Mouse (Mus musculus): Measurements from ENCODE around the gene Aif1l. TPM values are rescaled to one million over a fixed set of nuclear protein-coding genes. Genes with fewer than 3 reads are reported as not detected.

The Aif1l gene
- total RNA-seq, 2 experiments from 2014 or later, result 6.1 to 6.6 TPM

GRCm38 (mm10) chr2:31996060-31996459, 46.1 kb downstream of the Aif1l start:
- DNase-seq (ENCODE audit: low spot score), result no peak
- intact Hi-C loops (cut with DNase I), result no loop called here

DNA sequence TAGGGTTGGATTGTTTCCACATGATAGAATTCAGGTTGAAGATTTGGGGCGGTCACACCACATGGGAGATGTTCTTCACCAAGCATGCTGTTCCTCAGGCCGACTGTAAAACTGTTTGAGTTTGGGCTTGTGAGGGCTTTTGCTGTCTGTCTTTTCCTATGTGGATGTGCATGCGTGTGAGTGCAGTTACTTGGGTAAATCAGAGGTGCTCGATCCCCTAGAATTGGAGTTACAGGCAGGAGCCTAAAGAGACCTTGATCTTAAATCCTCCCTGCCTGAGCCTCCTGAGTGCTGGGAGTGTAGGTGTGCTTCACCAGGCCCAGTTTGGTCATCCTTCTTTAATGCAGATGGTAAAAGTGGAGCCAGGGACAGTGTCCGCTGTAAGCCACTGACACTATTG, 47.6 kb downstream of the Aif1l start:
- intact Hi-C loops (cut with DNase I), result no loop called here
- DNase-seq (ENCODE audit: low spot score), result no peak

DNA sequence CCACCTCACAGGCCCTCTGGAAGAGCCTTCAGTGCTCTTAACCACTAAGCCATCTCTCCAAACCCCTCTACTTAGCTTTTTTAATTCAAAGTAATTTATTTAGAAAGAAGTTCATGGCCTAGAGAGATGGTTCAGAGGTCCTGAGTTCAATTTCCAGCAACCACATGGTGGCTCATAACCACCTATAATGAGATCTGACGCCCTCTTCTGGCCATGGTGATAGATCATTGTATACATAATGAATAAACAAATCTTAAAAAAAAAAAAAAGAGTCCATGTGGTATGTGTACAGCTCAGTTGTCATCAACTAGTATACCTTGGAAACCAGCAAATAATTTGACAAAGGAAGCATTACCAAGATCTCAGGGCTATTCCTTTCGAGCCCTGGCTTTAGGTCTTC, 48.5 kb downstream of the Aif1l start:
- intact Hi-C loops (cut with DNase I), result no loop called here
- no peak for DNase-seq (ENCODE audit: low spot score)

GRCm38 (mm10) chr2:32008311-32008710, 58.4 kb downstream of the Aif1l start:
- no peak for DNase-seq (ENCODE audit: low spot score)
- intact Hi-C loops (cut with DNase I), result no loop called here

- intact Hi-C loops (cut with DNase I), result no loop called here
- DNase-seq (ENCODE audit: low spot score), result no peak
Observed at GRCm38 (mm10) chr2:32008716-32009115, 58.8 kb downstream of the Aif1l start.

- DNase-seq (ENCODE audit: low spot score), result no peak
- intact Hi-C loops (cut with DNase I), result no loop called here
Observed at GRCm38 (mm10) chr2:32019704-32020103, 69.8 kb downstream of the Aif1l start.

DNA sequence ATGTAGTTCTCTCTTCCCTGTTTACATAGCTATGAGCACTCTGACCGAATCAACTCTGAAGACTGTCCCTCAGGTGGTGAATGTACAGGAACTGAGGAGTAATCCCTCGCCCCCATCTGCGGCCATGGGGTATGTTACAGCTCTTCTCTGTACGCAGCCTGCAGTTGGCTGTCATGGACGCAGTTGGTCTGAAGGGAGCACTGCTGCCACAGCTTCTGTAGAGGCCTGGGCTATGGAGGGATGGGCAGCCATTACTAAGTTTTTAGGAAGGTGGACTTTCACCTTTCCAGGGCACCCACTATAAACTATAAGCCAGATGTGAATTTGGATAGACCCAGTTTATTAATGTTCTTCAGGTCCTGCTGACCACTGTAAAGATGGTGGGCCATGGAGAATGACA, 70.3 kb downstream of the Aif1l start:
- intact Hi-C loops (cut with DNase I), result no loop called here
- DNase-seq (ENCODE audit: low spot score), result no peak

Other genes starting within 250 kb of the Aif1l start
- not detected for gene Qrfp, start 139.6 kb upstream of the Aif1l start, total RNA-seq (2021)
- gene Fibcd1, start 104.1 kb upstream of the Aif1l start, total RNA-seq (2021), result not detected
- under 1 TPM; 0.64 to 0.68 TPM for gene Lamc3, start 62.8 kb upstream of the Aif1l start, total RNA-seq (2021)
- gene Nup214, start 24.3 kb downstream of the Aif1l start, total RNA-seq (2021), result 10 to 100 TPM; 27.4 to 28.3 TPM
- gene Fam78a, start 134.7 kb downstream of the Aif1l start, total RNA-seq (2021), result 10 to 100 TPM; 20.0 TPM
- gene Plpp7, start 145.4 kb downstream of the Aif1l start, total RNA-seq (2021), result 10 to 100 TPM; 31.8 to 33.7 TPM
- 10 to 100 TPM; 79.0 to 89.8 TPM for gene Prrc2b, start 200.9 kb downstream of the Aif1l start, total RNA-seq (2021)

Data from heart, postnatal 25 days (tissue).